Mouse (Mus musculus) liver, embryonic 14.5 days (tissue): ENCODE results near the gene Tent4b.

ENCODE experiments used
- CTCF ChIP-seq: IDR thresholded peaks from 2 replicates; pipeline ENCODE4 v1.5.1; 2016; ENCODE audit warnings: antibody characterized with exemption, low read depth, control low read depth
- EP300 ChIP-seq: IDR thresholded peaks from 2 replicates; pipeline ENCODE4 v1.6.1; 2016; ENCODE audit warnings: antibody characterized with exemption, low read depth

- TF ChIP-seq CTCF (no peak), EP300 (no peak)
Measured at GRCm38 (mm10) chr8:88274090-88274489, 75.1 kb downstream of the Tent4b start.
